ENCODE assay signal across 12 mouse cellular contexts in the genomic region with DNA sequence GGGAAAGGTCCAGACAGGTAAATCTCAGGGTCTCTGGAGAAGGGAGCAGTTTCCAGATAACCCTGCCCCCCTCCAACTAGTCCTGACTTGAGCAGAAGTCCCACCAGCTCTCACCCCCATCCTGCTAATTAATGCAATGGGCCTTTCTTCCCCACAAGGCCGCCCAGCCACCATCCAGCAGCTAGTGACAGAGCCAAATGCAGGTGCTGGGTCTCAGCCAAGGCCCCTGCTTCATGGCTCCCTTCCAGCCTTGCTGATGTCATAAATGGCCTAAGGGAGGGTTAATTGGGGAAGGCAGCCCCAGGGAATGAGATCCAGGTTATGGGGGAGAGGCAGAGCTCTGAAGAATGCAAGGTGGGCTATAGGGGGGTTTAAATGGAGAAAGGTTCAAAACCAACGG. TPM values are rescaled to one million over a fixed set of nuclear protein-coding genes. Genes with fewer than 3 reads are reported as not detected.
DNase-seq lines count a peak whose midpoint lies in the region; ATAC-seq lines count a peak whose summit lies in the region.
"Had no signal": no experiment of that assay in that cellular context is flagged by ENCODE, and none has a peak within 500 bp of the region (broad histone marks: within the 10 kb centered on the region; RNA-seq: fewer than 3 reads in every experiment).

No protein-coding gene starts in this region.

- H3K9ac ChIP-seq in embryonic facial prominence, embryonic 14.5 days (ENCODE audit: low read depth, low read length), result no peak overlapping the region
- no peak overlapping the region for H3K9ac ChIP-seq in hindbrain, embryonic 16.5 days (ENCODE audit: low read depth, low read length)
- no peak overlapping the region for H3K9ac ChIP-seq in kidney, embryonic 14.5 days (ENCODE audit: low read depth, low read length)
- H3K9ac ChIP-seq: liver, embryonic 12.5 days had no signal

- H3K4me2 ChIP-seq in embryonic facial prominence, embryonic 14.5 days (ENCODE audit: low read depth, low read length), result no peak overlapping the region
- no peak overlapping the region for H3K4me2 ChIP-seq in hindbrain, embryonic 16.5 days (ENCODE audit: low read length)
- H3K4me2 ChIP-seq in kidney, embryonic 14.5 days (replicated peaks; ENCODE audit: low read depth, low read length), result no peak overlapping the region
- H3K4me2 ChIP-seq: liver, embryonic 12.5 days had no signal

- no peak overlapping the region for H3K4me3 ChIP-seq in embryonic facial prominence, embryonic 14.5 days (ENCODE audit: low read depth, low read length)
- no peak overlapping the region for H3K4me3 ChIP-seq in embryonic facial prominence, embryonic 10.5 days
- H3K4me3 ChIP-seq in hindbrain, embryonic 16.5 days (ENCODE audit: low read length), result no peak overlapping the region
- H3K4me3 ChIP-seq in heart, embryonic 10.5 days, result no peak overlapping the region
- H3K4me3 ChIP-seq in kidney, embryonic 14.5 days (ENCODE audit: low read length), result no peak overlapping the region
- H3K4me3 ChIP-seq: liver, embryonic 12.5 days had no signal

- DNase-seq in embryonic facial prominence, embryonic 14.5 days (ENCODE audit: low spot score), result peak; percentile 51
- DNase-seq in embryonic facial prominence, embryonic 10.5 days (ENCODE audit: low spot score), result no peak
- peak; percentile 40 for DNase-seq in retina, postnatal 1 day
- no peak for DNase-seq in retina, embryonic 14.5 days (ENCODE audit: low spot score)
- DNase-seq in heart, embryonic 10.5 days (ENCODE audit: low spot score), result no peak
- no peak for DNase-seq in thymus, postnatal 14 days
- DNase-seq: kidney, adult 9 months; right cerebral cortex, adult 18-20 months had no signal

- peak; percentile 23; the same call in 1 of the 2 replicates for ATAC-seq in embryonic facial prominence, embryonic 14.5 days (ENCODE audit: low read depth)
- 0 out of 2 replicates have a peak, but pooled peaks have one; percentile 29 for ATAC-seq in hindbrain, embryonic 16.5 days
- no peak for ATAC-seq in kidney, embryonic 14.5 days (ENCODE audit: low FRiP score, low TSS enrichment)
- ATAC-seq: activated CD4-positive, CD25-positive, alpha-beta regulatory T cell, adult 4 months; liver, embryonic 12.5 days had no signal

- H3K4me1 ChIP-seq in embryonic facial prominence, embryonic 14.5 days (ENCODE audit: control insufficient read depth, insufficient read depth, low read length), result peaks cover 9% of the 10 kb centered on the region
- peaks cover 32% of the 10 kb centered on the region for H3K4me1 ChIP-seq in embryonic facial prominence, embryonic 10.5 days
- peaks cover 15% of the 10 kb centered on the region for H3K4me1 ChIP-seq in hindbrain, embryonic 16.5 days (ENCODE audit: control insufficient read depth, insufficient read depth, low read depth, low read length)
- H3K4me1 ChIP-seq in heart, embryonic 10.5 days, result 0 out of 2 replicates have a peak, but pooled peaks cover 6% of the 10 kb centered on the region
- no peaks in the 10 kb centered on the region for H3K4me1 ChIP-seq in kidney, embryonic 14.5 days (ENCODE audit: control insufficient read depth, insufficient read depth, low read length)

- H3K36me3 ChIP-seq in embryonic facial prominence, embryonic 14.5 days (ENCODE audit: control insufficient read depth, insufficient read depth, low read length), result no peaks in the 10 kb centered on the region
- peaks cover under 1% of the 10 kb centered on the region; the same call in 1 of the 2 replicates for H3K36me3 ChIP-seq in embryonic facial prominence, embryonic 10.5 days (replicated peaks)
- H3K36me3 ChIP-seq in hindbrain, embryonic 16.5 days (ENCODE audit: control insufficient read depth, insufficient read depth, low read length), result no peaks in the 10 kb centered on the region
- H3K36me3 ChIP-seq in heart, embryonic 10.5 days, result no peaks in the 10 kb centered on the region
- no peaks in the 10 kb centered on the region for H3K36me3 ChIP-seq in kidney, embryonic 14.5 days (ENCODE audit: control insufficient read depth, insufficient read depth, low read length)
- H3K36me3 ChIP-seq: liver, embryonic 12.5 days had no signal

- 50% methylated on average over 2 of the region's 2 CpGs for WGBS in embryonic facial prominence, embryonic 14.5 days
- 80% methylated on average over 2 of the region's 2 CpGs for WGBS in embryonic facial prominence, embryonic 10.5 days
- 31% methylated on average over 2 of the region's 2 CpGs for WGBS in hindbrain, embryonic 16.5 days
- 63% methylated on average over 2 of the region's 2 CpGs for WGBS in heart, embryonic 10.5 days
- WGBS in kidney, embryonic 14.5 days, result 74% methylated on average over 2 of the region's 2 CpGs

- H3K9me3 ChIP-seq in embryonic facial prominence, embryonic 14.5 days (ENCODE audit: control insufficient read depth, low read length), result no peaks in the 10 kb centered on the region
- no peaks in the 10 kb centered on the region for H3K9me3 ChIP-seq in embryonic facial prominence, embryonic 10.5 days
- H3K9me3 ChIP-seq in hindbrain, embryonic 16.5 days (ENCODE audit: control insufficient read depth, low read length), result no peaks in the 10 kb centered on the region
- H3K9me3 ChIP-seq in heart, embryonic 10.5 days, result no peaks in the 10 kb centered on the region
- H3K9me3 ChIP-seq in kidney, embryonic 14.5 days (ENCODE audit: control insufficient read depth, low read length), result no peaks in the 10 kb centered on the region
- H3K9me3 ChIP-seq: liver, embryonic 12.5 days had no signal

- no peak overlapping the region for H3K27ac ChIP-seq in embryonic facial prominence, embryonic 14.5 days (replicated peaks; ENCODE audit: low read depth, low read length)
- no peak overlapping the region for H3K27ac ChIP-seq in embryonic facial prominence, embryonic 10.5 days (replicated peaks)
- no peak overlapping the region for H3K27ac ChIP-seq in hindbrain, embryonic 16.5 days (ENCODE audit: low read depth, low read length)
- no peak overlapping the region for H3K27ac ChIP-seq in heart, embryonic 10.5 days
- H3K27ac ChIP-seq in kidney, embryonic 14.5 days (ENCODE audit: low read depth, low read length), result no peak overlapping the region
- H3K27ac ChIP-seq: liver, embryonic 12.5 days had no signal

- no peaks in the 10 kb centered on the region for H3K27me3 ChIP-seq in embryonic facial prominence, embryonic 14.5 days (replicated peaks; ENCODE audit: control insufficient read depth, insufficient read depth, low read length)
- H3K27me3 ChIP-seq in embryonic facial prominence, embryonic 10.5 days (replicated peaks; ENCODE audit: low read depth, poor library complexity, severe bottlenecking), result peaks cover 48% of the 10 kb centered on the region
- peaks cover 4% of the 10 kb centered on the region; the same call in 1 of the 2 replicates for H3K27me3 ChIP-seq in hindbrain, embryonic 16.5 days (replicated peaks; ENCODE audit: control insufficient read depth, insufficient read depth, low read length)
- H3K27me3 ChIP-seq in heart, embryonic 10.5 days (ENCODE audit: insufficient read depth, poor library complexity, severe bottlenecking), result peaks cover 30% of the 10 kb centered on the region
- H3K27me3 ChIP-seq in kidney, embryonic 14.5 days (ENCODE audit: control insufficient read depth, insufficient read depth, low read length), result no peaks in the 10 kb centered on the region

RNA-seq across cellular contexts. Expression of a gene that starts 32.4 kb away (rescaled TPM):
- polyA plus RNA-seq in embryonic facial prominence, embryonic 14.5 days (2014; fragmentation: Nextera tagmentation; extraction: Ambion mirVana), result 37.3 and 45.8 TPM in 2 replicates
- 23.6 and 30.3 TPM in 2 replicates for polyA plus RNA-seq in embryonic facial prominence, embryonic 10.5 days (2016; fragmentation: Nextera tagmentation; extraction: Ambion mirVana)
- 35.6 and 48.0 TPM in 2 replicates for polyA plus RNA-seq in hindbrain, embryonic 16.5 days (2015; fragmentation: Nextera tagmentation; extraction: Ambion mirVana)
- polyA plus RNA-seq in heart, embryonic 10.5 days (2016; fragmentation: Nextera tagmentation; extraction: Ambion mirVana), result 1.3 and 7.3 TPM in 2 replicates
- 7.2 and 7.9 TPM in 2 replicates for polyA plus RNA-seq in kidney, embryonic 14.5 days (2014; fragmentation: Nextera tagmentation; extraction: Ambion mirVana)
- polyA plus RNA-seq: activated CD4-positive, CD25-positive, alpha-beta regulatory T cell, adult 4 months had no signal

RNA-seq across cellular contexts. Expression of a gene that starts 59.4 kb away (rescaled TPM):
- polyA plus RNA-seq in embryonic facial prominence, embryonic 14.5 days (2014; fragmentation: Nextera tagmentation; extraction: Ambion mirVana), result 2.6 and 4.7 TPM in 2 replicates
- polyA plus RNA-seq in embryonic facial prominence, embryonic 10.5 days (2016; fragmentation: Nextera tagmentation; extraction: Ambion mirVana), result 8.9 and 9.0 TPM in 2 replicates
- 32.2 and 34.3 TPM in 2 replicates for polyA plus RNA-seq in hindbrain, embryonic 16.5 days (2015; fragmentation: Nextera tagmentation; extraction: Ambion mirVana)
- polyA plus RNA-seq in heart, embryonic 10.5 days (2016; fragmentation: Nextera tagmentation; extraction: Ambion mirVana), result 2.4 and 2.9 TPM in 2 replicates
- polyA plus RNA-seq in kidney, embryonic 14.5 days (2014; fragmentation: Nextera tagmentation; extraction: Ambion mirVana), result 1.4 and 2.2 TPM in 2 replicates

Comparison
In these comparisons a context has a peak if more than half of its experiments do, and no peak if none do; other contexts are left out.
1. DNase-seq: peak in embryonic facial prominence, embryonic 14.5 days (single experiment) and retina, postnatal 1 day (single experiment); none in embryonic facial prominence, embryonic 10.5 days (single experiment), retina, embryonic 14.5 days (single experiment), heart, embryonic 10.5 days (single experiment) and thymus, postnatal 14 days (single experiment).